Mouse (Mus musculus) layer of hippocampus, postnatal 10 days (tissue): ENCODE results near the gene Errfi1. TPM values are rescaled to one million over a fixed set of nuclear protein-coding genes. Genes with fewer than 3 reads are reported as not detected.

ENCODE experiments used
- DNase-seq, 2 experiments: peaks; one replicate each; pipeline ENCODE4 v3.0.0; 2021; ENCODE audit warnings: low spot score in 2 of 2
- total RNA-seq, 2 experiments: library from RNA; stranded (reverse); gene quantifications; 2 replicates each; pipeline ENCODE4 v1.2.3; 2021

Gene Errfi1
- total RNA-seq, 2 experiments from 2014 or later = 25.3 to 31.0 TPM

DNA sequence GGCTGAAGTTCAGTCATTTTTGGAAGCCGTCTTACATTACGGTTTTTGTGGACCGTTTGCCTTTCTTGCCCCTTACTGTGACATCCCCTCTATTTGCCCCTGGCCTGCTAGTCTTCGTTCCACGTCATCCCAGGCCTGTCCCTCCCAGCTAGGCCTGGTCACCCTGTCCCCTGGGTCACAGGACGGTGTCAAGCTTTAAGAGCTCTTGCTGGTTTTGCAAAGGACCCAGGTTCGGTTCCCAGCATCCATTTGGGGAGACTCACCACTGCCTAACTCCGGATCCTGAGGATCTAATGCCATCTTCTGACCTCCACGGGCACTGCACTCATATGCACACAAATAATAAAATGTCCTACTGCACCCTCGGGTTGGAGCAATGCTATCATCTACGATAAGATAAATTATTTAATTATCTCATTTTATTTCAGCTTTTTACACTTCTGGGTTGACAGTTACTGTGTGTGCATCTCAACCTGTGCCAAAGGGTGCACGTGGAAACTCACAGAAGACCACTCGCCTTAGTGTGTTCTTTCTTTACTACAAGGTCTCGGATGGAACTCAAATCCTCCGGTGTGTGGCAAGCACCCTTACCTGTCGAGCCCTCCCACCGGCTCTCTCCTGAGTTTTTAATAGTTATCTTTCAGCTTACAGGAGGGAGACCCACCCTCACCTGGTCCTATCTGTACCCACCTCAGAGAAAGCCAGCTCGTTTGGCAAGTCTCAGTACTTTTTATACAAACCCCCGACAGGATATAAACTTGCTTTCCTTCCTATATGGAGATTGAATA, 56.6 kb downstream of the Errfi1 start:
- DNase-seq = no peak

DNA sequence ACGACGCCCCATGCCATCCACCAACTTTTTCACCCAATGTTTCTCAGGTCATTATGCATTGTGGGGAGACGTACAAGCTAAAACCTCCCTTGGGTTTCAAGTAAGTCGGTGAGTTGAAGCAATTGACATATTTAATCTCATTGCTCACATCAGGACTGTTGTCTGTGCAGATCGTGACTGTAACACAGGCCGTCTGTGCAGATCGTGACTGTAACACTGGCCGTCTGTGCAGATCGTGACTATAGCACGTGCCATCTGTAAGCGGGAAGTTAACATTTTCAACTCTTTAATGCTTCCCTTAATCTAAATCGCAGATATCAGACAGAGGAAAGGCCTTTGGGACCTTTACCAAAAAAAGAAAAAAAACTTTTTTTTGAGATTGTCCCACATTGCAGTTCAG, 60.0 kb downstream of the Errfi1 start:
- DNase-seq = no peak

DNA sequence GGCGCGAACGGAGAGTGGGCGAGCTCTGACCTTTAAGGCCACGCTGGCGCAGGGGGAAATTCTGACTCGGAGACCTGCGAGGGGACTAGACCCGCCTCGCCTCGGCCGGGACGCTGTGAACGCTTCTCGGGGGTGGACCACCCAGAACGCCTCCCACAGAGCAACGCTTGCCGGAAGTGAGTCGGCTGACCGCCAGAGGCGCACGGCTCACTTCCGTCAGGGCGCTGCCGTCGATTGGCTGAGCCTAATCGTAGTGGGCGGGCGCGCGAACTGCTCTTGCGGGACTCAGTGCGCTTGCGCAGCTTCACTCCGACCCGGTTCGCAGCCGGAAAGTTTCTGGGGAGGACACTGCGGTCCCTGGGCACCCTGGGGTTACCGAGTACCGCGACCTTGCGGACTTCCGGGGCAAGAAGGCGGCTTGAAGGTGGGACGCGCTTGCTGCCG, 60.6 kb downstream of the Errfi1 start, which contains the start of the genes Park7 and Tnfrsf9:
Gene Park7, minus strand, starts transcription at position 148 of the 444 bp plus-strand sequence.
Gene Tnfrsf9, plus strand, starts transcription at position 273 of the 444 bp plus-strand sequence.
- peak; percentile 95 to 98 for DNase-seq

DNA sequence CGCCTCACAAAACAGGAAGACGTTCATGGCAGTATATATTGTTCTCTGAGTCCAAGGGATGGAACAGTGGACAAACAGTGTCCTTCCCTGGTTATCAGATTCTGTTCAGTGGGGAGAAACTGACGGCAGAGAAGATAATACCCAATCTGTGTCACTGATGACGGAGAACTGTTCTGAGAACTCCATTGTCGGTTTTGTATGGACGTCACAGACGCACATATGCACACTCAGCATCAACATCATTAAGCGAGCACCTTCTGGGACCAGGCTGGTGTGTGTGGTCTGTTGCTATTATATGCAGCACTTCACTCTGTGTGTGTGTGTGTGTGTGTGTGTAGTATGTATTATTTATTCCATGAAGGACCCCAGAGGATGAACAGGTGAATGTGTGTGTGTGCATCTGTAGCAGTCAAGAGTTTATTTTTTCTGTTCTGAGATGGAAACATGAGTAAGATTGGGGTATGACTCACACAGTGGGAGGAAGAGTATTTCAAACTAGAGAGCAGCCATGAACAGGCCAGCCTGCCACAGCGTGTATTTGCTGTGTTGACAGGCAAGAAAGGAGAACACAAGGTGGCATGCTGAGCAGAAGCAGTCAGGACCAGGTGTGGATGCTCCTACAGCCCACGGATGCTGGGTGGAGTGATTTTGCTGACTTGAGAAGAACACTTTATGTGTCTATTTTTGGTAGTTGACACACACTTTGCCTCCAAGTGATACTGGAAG, 61.6 kb downstream of the Errfi1 start:
- no peak for DNase-seq

DNA sequence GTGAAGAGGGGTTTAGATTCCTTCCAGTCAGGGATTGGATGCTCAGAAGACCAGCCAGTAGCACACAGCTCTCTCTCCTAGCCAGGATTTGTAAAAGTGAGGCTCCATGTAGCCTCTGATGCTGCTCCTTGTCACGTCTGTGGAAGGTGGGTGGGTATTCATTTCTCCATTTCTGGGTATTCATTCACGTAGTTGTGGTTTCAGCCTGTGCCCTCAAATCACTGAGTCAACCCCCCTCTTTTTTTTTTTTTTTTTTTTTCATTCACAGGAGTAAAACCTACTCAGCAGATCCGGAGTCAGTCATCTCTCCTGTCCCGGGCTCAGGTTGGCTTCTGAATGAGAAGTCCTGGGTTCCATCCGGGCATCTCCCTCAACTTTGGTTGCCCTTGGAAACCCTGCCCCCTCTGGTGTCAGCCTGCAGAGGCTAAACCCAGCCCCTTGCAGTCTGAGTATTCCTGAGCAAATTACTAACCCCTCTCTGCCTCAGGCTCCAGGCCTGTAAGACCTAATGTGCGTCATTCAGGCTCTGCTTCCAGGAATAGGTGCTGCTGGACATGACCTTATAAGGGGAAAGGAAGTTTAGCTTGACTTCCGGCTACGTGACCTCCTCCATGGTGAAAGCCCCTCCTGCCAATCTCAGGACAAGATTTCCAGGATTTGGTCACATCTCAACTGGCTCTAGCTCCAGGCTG, 63.8 kb downstream of the Errfi1 start:
- no peak for DNase-seq

Other genes starting within 250 kb of the Errfi1 start
- gene Slc45a1, start 201.7 kb upstream of the Errfi1 start, total RNA-seq = 10 to 100 TPM; 43.2 to 45.3 TPM
- gene Park7, start 60.5 kb downstream of the Errfi1 start, total RNA-seq = 100 to 1,000 TPM; 253 to 269 TPM
- gene Tnfrsf9, start 60.6 kb downstream of the Errfi1 start, total RNA-seq = under 1 TPM; 0.38 to 0.39 TPM
- gene Uts2, start 143.2 kb downstream of the Errfi1 start, total RNA-seq = not detected
- 10 to 100 TPM; 13.2 to 15.2 TPM for gene Per3, start 190.7 kb downstream of the Errfi1 start, total RNA-seq
- gene Vamp3, start 204.0 kb downstream of the Errfi1 start, total RNA-seq = 10 to 100 TPM; 33.0 to 35.5 TPM
- gene Gm13090, start 235.7 kb downstream of the Errfi1 start, total RNA-seq = not detected